Mouse (Mus musculus) megakaryocyte, adult 5-6 weeks (primary cell): ENCODE results near the gene Pde11a. TPM values are rescaled to one million over a fixed set of nuclear protein-coding genes. Genes with fewer than 3 reads are reported as not detected.

Experiments used
- ATAC-seq: 2 replicates; pipeline ENCODE4 v1.8.0; 2016; ENCODE audit warnings: mild to moderate bottlenecking, inconsistent platforms; ENCODE audit not compliant: poor library complexity, severe bottlenecking
- total RNA-seq, 2 experiments: library from RNA; stranded (forward) in 1 of 2; stranded (reverse) in 1 of 2; fragments of 153-499, 151-499 nt in 1 of 2; fragments of 221-1000, 200-1000 nt in 1 of 2; gene quantifications; 2 replicates each; pipeline versions ENCODE4 v1.2.3 to v1.2.4; 2015 to 2017

The Pde11a gene
- total RNA-seq, 2 experiments from 2014 or later, result 0.04 TPM; not detected in 1

DNA sequence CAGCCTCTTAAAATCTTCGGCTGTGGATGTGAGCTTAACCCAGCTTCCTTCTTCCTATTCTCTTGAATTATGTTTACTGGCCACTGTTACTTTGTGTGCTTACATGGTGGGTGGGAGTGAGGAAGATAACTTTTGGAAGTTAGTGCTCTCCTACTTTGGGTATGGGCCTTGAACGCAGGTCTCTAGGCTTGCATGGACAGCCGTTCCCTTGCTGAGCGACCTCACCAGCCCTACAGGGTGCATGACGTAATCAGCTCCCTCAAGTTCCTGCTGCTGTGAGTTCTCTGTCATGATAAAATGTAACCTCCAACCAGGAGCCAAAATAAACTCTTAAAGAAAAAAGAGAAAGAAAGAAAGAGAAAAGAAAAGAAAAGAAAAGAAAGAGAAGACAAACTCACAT lies 374.5 kb downstream of the Pde11a start:
- no peak; the same call in 1 of the 2 replicates for ATAC-seq

DNA sequence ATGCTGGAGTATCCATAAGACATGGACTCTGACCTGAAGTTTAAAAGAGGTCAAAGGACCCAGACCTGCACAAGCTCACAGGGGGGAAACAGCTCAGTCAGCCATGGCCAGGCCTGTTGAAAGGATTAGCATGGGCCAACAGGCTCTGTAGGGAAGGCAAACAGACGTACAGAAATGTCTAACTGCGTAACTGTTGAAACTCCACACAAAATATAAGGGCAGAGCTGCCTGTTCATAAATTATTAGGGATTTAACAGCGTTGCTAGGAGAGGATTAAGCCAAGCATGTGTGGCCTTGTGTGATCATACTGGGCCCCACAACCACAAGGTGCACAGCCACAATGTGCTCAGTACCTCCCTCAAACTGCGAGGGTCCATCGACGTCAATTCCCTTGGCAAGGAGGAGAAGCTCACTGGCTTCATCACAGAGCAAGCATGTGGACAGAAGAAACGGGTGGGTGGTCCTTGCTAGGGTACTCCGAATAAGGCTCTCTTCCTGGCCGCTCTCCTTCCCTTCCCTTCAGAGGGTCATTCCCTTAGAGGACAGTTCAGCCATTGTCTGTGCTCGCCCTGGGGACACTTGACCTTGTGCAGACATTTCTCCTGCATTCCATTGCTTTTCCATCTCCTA lies 375.2 kb downstream of the Pde11a start:
- no peak for ATAC-seq

DNA sequence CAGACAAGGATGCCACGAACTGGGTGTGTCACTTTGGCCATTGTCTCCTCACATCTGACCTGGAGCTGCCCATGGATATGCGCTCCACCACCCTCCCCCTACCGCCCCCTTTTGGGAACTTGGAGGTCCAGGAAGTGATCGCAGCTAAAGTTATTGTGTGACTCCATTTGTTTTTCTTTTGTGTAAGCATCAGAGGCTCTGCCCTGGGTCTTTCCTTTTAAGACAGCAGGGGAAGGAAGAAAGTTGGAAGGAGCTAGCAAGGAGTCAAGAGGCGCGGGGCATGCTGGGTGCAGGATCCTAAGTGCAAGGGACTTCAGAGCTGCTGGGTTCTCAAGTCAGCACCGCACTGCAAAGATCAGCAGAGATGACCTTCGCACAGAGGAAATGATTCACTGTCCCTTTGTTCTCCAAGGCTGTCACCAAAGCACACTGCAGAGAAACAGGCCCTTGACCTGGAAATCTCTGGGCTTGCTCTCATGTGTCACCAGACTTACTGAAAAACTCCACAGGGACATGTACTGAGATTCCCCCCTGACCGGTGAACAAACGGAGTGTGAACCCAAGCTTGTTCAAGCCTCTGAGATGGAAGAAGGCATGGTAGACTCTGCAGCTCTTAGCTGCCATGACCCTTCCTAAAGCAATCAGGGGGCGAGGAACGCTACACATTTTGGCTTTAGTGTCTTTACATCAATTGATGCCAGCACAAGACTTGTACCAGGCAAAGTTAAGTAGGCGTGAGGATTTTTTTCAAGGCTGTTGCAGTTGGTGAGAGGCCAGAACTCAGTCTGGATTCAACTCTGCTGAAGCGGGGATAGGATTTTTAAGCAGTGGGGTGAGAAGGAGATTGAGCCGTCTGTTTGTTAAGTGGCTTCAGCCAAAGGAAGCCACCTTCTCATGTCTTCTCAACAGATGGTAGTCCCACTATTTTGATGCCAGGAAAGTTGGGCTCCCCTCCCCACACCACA lies 377.9 kb downstream of the Pde11a start:
- ATAC-seq, result no peak

DNA sequence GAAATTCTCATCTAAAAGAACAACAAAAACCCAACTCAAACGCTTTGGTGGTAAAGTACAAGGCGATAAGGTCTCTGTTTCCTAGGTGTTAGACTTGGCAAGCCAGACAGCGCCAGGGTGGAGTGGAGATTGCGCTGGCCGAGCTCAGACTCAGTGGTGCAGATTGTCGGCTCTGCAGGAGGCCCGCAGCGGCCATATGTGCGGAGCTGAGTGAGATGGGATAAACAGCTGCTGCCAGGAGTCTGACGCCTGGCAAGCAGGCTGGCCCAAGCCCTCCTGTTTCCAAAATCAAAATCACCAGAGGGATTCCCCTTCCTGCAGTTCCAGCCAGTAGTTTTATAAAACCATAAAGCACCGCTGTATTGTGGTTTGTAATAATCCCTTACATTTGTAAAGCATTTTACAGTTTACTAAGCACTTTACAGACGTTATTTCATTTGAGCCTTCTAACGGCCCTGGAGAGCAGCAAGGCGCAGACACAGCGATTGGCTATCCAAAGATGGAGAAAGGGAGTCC lies 378.7 kb downstream of the Pde11a start:
- ATAC-seq, result no peak

DNA sequence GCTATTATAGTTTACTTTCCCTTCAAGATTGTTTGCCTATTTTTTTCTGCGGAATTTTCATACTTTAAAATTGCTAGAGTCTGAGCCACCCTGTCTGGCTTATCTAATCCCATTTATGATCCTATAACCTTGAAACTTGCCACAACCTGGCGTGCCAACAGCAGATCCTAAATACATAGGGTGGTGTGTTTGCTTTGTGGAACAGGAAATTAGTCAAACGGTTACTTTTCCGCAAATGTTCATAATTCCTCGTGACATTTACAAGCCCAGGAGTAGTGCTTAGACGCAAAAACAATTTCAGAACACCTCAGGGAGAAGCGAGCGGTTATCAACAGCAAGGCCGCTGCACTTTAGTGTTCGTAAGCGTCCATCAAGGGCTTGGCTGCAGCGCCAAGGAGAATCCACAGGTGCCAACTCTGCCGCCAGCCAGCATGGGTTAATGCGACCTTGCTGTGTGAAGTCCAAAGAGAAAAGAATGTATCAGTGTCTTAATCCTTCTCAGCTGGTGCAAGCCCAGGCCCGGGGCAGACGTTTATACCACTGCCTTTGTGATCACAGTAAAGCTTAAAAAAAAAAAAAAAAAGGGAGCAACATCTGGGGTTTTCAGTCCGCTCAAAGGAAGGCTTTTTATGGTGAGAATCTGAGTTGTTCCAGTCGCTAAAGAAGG lies 379.3 kb downstream of the Pde11a start:
- no peak for ATAC-seq

DNA sequence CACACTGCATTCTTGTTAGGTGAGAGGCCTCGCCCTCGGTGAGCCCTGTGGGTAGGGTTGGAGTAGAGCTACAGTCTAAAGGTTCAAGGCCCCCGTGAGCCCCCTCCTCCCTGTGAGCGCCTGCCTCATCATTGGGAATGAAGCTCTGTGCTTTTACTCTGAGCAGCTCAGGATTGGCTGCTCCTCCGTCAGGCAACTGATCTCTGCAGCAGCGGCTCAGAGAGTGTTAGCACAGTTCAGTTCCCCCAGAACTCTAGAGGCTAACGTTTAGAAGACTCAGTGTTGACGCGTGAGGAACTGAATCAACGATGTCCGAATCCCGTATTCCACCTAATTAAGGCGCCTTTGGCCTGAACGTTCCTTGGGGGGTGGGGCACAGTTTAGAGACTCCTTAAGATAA lies 382.9 kb downstream of the Pde11a start:
- no peak for ATAC-seq

DNA sequence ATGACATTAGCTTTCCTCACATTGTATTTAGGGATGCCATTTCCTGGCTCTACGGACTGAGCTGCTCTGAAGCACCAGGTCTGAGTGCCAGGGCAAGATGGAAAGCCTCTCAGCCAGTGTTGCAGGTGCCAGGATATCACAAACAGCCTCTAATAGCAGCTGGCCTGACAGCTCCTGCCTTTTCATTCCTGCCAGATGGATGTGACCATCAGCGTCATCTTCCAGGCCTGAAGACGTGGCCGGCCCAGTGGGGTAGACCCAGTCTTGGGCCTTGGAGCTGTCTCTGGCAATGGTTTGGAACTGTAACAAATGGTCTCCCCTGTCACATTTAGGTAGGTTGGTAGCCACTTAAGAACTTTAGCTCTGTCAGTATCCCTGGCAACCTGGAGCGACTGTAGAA lies 385.3 kb downstream of the Pde11a start:
- ATAC-seq, result no peak

DNA sequence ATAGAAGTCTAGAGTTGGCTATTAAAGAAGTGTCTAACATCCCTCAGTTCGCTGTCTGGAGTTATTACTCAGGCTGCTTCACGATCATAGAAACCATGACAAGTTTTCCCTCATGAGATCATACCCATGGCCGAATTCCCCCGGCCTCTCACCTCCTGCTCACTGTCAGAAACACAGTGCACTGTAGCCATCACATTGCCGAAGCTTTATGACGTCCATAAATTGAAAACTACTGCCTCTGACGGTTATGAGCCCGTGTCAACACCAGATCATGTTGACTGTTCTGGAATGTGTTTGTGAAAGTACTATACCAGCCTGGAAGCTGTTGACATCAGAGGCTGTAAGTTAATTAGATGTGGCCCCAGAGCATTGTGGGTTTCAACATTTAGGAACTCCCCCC lies 387.9 kb downstream of the Pde11a start:
- ATAC-seq, result no peak

Other genes starting within 250 kb of the Pde11a start
- not detected in 2 replicates for gene Cyct, start 21.7 kb upstream of the Pde11a start, total RNA-seq (2015)
- gene Cyct, start 21.7 kb upstream of the Pde11a start, total RNA-seq (2017), result not detected in 2 replicates
- 15.8 and 20.6 TPM in 2 replicates for gene Rbm45, start 31.2 kb upstream of the Pde11a start, total RNA-seq (2015)
- 36.2 and 41.9 TPM in 2 replicates for gene Rbm45, start 31.2 kb upstream of the Pde11a start, total RNA-seq (2017)
- not detected in 2 replicates for gene Osbpl6, start 67.7 kb upstream of the Pde11a start, total RNA-seq (2015)
- 0.07 TPM in 1 of 2 replicates, not detected in the other for gene Osbpl6, start 67.7 kb upstream of the Pde11a start, total RNA-seq (2017)